Mouse (Mus musculus) myocyte (in vitro differentiated cells): ENCODE results near the gene Tas2r119.

Experiments used
- CEBPB ChIP-seq: IDR thresholded peaks from 2 replicates; pipeline ENCODE4 v1.6.1; 2011; ENCODE audit warnings: mild to moderate bottlenecking, moderate library complexity; ENCODE audit not compliant: poor library complexity, insufficient read depth, severe bottlenecking
- POLR2A ChIP-seq: IDR thresholded peaks from one replicate; pipeline ENCODE4 v1.6.1; 2011; ENCODE audit warnings: low read depth, mild to moderate bottlenecking, control low read depth, moderate library complexity; ENCODE audit not compliant: insufficient read length

GRCm38 (mm10) chr15:32172175-32172987, 4.7 kb upstream of the Tas2r119 start:
- TF ChIP-seq POLR2A (no peak), CEBPB (no peak)
